Mouse (Mus musculus) embryonic facial prominence, embryonic 10.5 days (tissue): ENCODE measurements around the gene Rcan2. TPM values are rescaled to one million over a fixed set of nuclear protein-coding genes. Genes with fewer than 3 reads are reported as not detected.
A peak's percentile ranks its signal among the peaks of the same experiment; 100 is the strongest.

Experiments
- DNase-seq: peaks from one replicate; pipeline ENCODE4 v3.0.0-alpha.2; 2017; ENCODE audit warnings: low spot score
- H3K27ac ChIP-seq: fragments of 300-500 bp; sonication (generic); replicated peaks from 2 replicates; pipeline ENCODE4 v1.5.1; 2016; ENCODE audit warnings: mild to moderate bottlenecking
- H3K27me3 ChIP-seq: fragments of 300-500 bp; sonication (generic); replicated peaks from 2 replicates; pipeline ENCODE4 v1.6.1; 2016; ENCODE audit warnings: low read depth, mild to moderate bottlenecking; ENCODE audit not compliant: poor library complexity, severe bottlenecking
- H3K36me3 ChIP-seq: fragments of 300-500 bp; sonication (generic); replicated peaks from 2 replicates; pipeline ENCODE4 v1.6.1; 2016; ENCODE audit warnings: mild to moderate bottlenecking, moderate library complexity
- H3K4me1 ChIP-seq: fragments of 300-500 bp; sonication (generic); 2 replicates; pipeline ENCODE4 v1.6.1; 2016
- H3K4me3 ChIP-seq: fragments of 300-500 bp; sonication (generic); 2 replicates; pipeline ENCODE4 v1.5.1; 2016; ENCODE audit warnings: mild to moderate bottlenecking, moderate library complexity
- H3K9me3 ChIP-seq: fragments of 300-500 bp; sonication (generic); 2 replicates; pipeline ENCODE4 v1.6.1; 2016; ENCODE audit warnings: mild to moderate bottlenecking
- WGBS: fragments of 180-500 bp; shearing (Covaris S2); methylation state at CpG from one replicate; pipeline ENCODE4 v1.1.7; 2016; 5-methylcytosine and 5-hydroxymethylcytosine counted together
- polyA plus RNA-seq: library from polyadenylated mRNA; unstranded; fragments of >200 nt; fragmentation: Nextera tagmentation; extraction: Ambion mirVana; gene quantifications from 2 replicates; pipeline ENCODE4 v1.2.1, GENCODE M21; 2016

Rcan2 gene
- polyA plus RNA-seq, 1 experiment from 2014 or later: 3.2 TPM

DNA sequence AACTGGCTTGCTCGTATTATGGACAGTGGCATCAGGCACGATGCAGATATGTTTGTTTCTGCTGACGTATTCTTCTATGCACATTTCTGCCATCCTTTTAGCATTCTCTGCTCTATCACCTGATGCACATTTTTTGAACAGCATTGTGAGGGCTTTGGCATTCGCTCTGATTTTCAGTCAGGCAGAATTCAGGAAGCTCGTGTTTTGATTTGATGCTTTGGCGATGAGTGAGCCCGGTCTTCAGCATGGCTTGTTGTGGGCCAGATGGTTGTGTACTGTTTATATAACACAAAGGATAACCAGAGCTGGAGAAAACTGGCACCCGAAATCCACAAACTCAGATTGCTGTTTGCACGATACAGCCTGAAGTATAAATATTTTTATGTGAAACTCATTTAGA, 39.1 kb downstream of the Rcan2 start:
- no peak for DNase-seq
- Histone ChIP-seq H3K36me3 (no peaks in the 10 kb centered on the region), H3K27me3 (no peaks in the 10 kb centered on the region), H3K4me3 (no peak overlapping the region), H3K9me3 (no peaks in the 10 kb centered on the region), H3K27ac (no peak overlapping the region), H3K4me1 (no peaks in the 10 kb centered on the region)
- 85% methylated on average over 9 of the region's 9 CpGs for WGBS

- Histone ChIP-seq H3K27ac (no peak overlapping the region), H3K4me3 (no peak overlapping the region), H3K27me3 (no peaks in the 10 kb centered on the region), H3K9me3 (no peaks in the 10 kb centered on the region), H3K4me1 (no peaks in the 10 kb centered on the region), H3K36me3 (no peaks in the 10 kb centered on the region)
- no peak for DNase-seq
- WGBS: 85% methylated on average over 2 of the region's 2 CpGs
Measured at GRCm38 (mm10) chr17:43846714-43847113, 45.6 kb downstream of the Rcan2 start.

- H3K9me3 ChIP-seq: no peaks in the 10 kb centered on the region
- H3K4me1 ChIP-seq: no peaks in the 10 kb centered on the region
- H3K4me3 ChIP-seq: no peak overlapping the region
- WGBS: 80% methylated on average over 3 of the region's 3 CpGs
- no peak for DNase-seq
- H3K27me3 ChIP-seq: no peaks in the 10 kb centered on the region
- no peak overlapping the region for H3K27ac ChIP-seq
- H3K36me3 ChIP-seq: no peaks in the 10 kb centered on the region
Measured at GRCm38 (mm10) chr17:43848903-43849302, 47.8 kb downstream of the Rcan2 start.

- H3K4me1 ChIP-seq: no peaks in the 10 kb centered on the region
- 85% methylated on average over 5 of the region's 5 CpGs for WGBS
Measured at GRCm38 (mm10) chr17:43855132-43855531, 54.0 kb downstream of the Rcan2 start.

DNA sequence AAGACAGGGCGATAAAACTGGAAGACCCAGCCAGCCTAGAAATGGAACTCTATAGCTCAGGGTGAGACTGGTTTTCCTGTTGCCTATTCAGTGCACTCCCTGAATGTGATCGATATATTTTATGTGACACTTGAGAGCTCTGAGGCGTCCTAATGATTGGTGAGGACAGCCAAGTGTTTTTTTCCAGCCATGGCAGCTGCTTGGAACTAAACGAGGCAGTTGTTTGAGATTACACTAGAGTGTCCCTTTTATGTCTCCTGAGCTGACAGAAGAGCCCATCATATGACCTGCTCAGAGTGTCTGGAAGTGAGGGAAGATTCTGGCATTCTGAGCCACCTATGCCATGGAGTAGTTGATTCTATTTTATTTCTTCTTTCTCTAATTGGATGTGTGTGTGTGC, 54.9 kb downstream of the Rcan2 start:
- WGBS: 81% methylated on average over 4 of the region's 4 CpGs
- no peaks in the 10 kb centered on the region for H3K9me3 ChIP-seq
- no peak for DNase-seq
- no peaks in the 10 kb centered on the region for H3K36me3 ChIP-seq
- H3K4me1 ChIP-seq: no peaks in the 10 kb centered on the region
- H3K4me3 ChIP-seq: no peak overlapping the region
- no peak overlapping the region for H3K27ac ChIP-seq
- H3K27me3 ChIP-seq: no peaks in the 10 kb centered on the region

More at GRCm38 (mm10) chr17:43855132-43855531, 54.0 kb downstream of the Rcan2 start:
- Histone ChIP-seq H3K9me3 (no peaks in the 10 kb centered on the region), H3K27me3 (no peaks in the 10 kb centered on the region), H3K4me3 (no peak overlapping the region), H3K36me3 (no peaks in the 10 kb centered on the region), H3K27ac (no peak overlapping the region)
- DNase-seq: no peak

DNA sequence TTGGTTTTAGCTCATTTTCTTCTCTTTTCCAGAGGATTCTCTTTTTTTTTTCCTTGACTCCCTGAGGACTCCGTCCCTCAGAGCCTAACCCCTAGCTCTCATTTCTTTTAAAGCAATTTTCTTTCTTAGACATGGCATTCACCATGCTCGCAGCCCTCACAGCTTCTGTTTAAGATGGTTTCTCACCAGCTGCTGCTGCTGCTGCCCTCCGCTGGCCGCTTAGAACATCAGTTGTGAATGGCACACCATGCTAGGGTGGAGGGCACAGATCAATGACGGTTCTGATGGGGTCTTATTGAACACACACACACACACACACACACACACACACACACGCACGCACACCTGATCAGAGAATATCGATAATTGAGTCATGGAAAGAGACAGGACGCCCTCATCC, 67.7 kb downstream of the Rcan2 start:
- Histone ChIP-seq H3K9me3 (no peaks in the 10 kb centered on the region), H3K27me3 (no peaks in the 10 kb centered on the region), H3K36me3 (no peaks in the 10 kb centered on the region), H3K4me3 (no peak overlapping the region), H3K27ac (no peak overlapping the region), H3K4me1 (no peaks in the 10 kb centered on the region)
- WGBS: 88% methylated on average over 9 of the region's 9 CpGs
- no peak for DNase-seq

- no peaks in the 10 kb centered on the region for H3K27me3 ChIP-seq
- WGBS: 26% methylated on average over 5 of the region's 5 CpGs
- no peaks in the 10 kb centered on the region for H3K4me1 ChIP-seq
- H3K27ac ChIP-seq: no peak overlapping the region
- H3K9me3 ChIP-seq: no peaks in the 10 kb centered on the region
- DNase-seq: peak; percentile 77
- no peak overlapping the region for H3K4me3 ChIP-seq
- no peaks in the 10 kb centered on the region for H3K36me3 ChIP-seq
Measured at GRCm38 (mm10) chr17:43869677-43870076, 68.5 kb downstream of the Rcan2 start.

DNA sequence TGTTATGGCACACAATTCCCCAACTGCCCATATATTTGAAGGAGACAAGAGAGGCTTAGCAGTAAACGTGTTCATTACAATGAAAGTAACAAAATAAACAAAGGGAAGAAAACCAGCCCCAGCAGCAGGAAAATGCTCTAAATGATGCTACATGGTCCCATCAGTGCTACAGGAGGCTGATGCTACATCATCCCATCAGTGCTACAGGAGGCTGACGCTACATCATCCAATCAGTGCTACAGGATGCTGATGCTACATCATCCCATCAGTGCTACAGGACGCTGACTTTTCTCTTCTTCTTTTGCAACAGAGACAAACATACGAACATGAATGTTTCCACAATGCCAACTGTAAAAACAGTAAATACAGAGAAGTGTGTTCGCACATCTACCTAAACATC, 73.3 kb downstream of the Rcan2 start:
- WGBS: 87% methylated on average over 5 of the region's 5 CpGs
- DNase-seq: no peak
- no peaks in the 10 kb centered on the region for H3K4me1 ChIP-seq
- no peak overlapping the region for H3K4me3 ChIP-seq
- no peaks in the 10 kb centered on the region for H3K36me3 ChIP-seq
- no peak overlapping the region for H3K27ac ChIP-seq
- H3K27me3 ChIP-seq: no peaks in the 10 kb centered on the region
- no peaks in the 10 kb centered on the region for H3K9me3 ChIP-seq

GRCm38 (mm10) chr17:43877425-43877824, 76.3 kb downstream of the Rcan2 start:
- H3K4me3 ChIP-seq: no peak overlapping the region
- 61% methylated on average over 2 of the region's 2 CpGs for WGBS
- no peaks in the 10 kb centered on the region for H3K27me3 ChIP-seq
- H3K27ac ChIP-seq: no peak overlapping the region
- H3K36me3 ChIP-seq: no peaks in the 10 kb centered on the region
- H3K9me3 ChIP-seq: no peaks in the 10 kb centered on the region
- H3K4me1 ChIP-seq: no peaks in the 10 kb centered on the region
- DNase-seq: no peak

GRCm38 (mm10) chr17:43883016-43883415, 81.9 kb downstream of the Rcan2 start:
- no peaks in the 10 kb centered on the region for H3K4me1 ChIP-seq
- 33% methylated on average over 1 of the region's 1 CpGs for WGBS
- H3K4me3 ChIP-seq: no peak overlapping the region
- H3K36me3 ChIP-seq: no peaks in the 10 kb centered on the region
- H3K9me3 ChIP-seq: no peaks in the 10 kb centered on the region
- no peak overlapping the region for H3K27ac ChIP-seq
- H3K27me3 ChIP-seq: no peaks in the 10 kb centered on the region
- no peak for DNase-seq

- Histone ChIP-seq H3K36me3 (no peaks in the 10 kb centered on the region), H3K9me3 (no peaks in the 10 kb centered on the region), H3K4me3 (no peak overlapping the region), H3K4me1 (no peaks in the 10 kb centered on the region), H3K27ac (no peak overlapping the region), H3K27me3 (no peaks in the 10 kb centered on the region)
- 82% methylated on average over 7 of the region's 7 CpGs for WGBS
- DNase-seq: no peak
Measured at GRCm38 (mm10) chr17:43886262-43886661, 85.1 kb downstream of the Rcan2 start.

- DNase-seq: no peak
- no peaks in the 10 kb centered on the region for H3K4me1 ChIP-seq
- H3K36me3 ChIP-seq: no peaks in the 10 kb centered on the region
- WGBS: 85% methylated on average over 7 of the region's 7 CpGs
- no peak overlapping the region for H3K4me3 ChIP-seq
- H3K27me3 ChIP-seq: no peaks in the 10 kb centered on the region
- no peaks in the 10 kb centered on the region for H3K9me3 ChIP-seq
- H3K27ac ChIP-seq: no peak overlapping the region
Measured at GRCm38 (mm10) chr17:43887931-43888330, 86.8 kb downstream of the Rcan2 start.

GRCm38 (mm10) chr17:43897346-43897745, 96.2 kb downstream of the Rcan2 start:
- no peaks in the 10 kb centered on the region for H3K36me3 ChIP-seq
- no peaks in the 10 kb centered on the region for H3K9me3 ChIP-seq
- H3K27me3 ChIP-seq: no peaks in the 10 kb centered on the region
- no peak overlapping the region for H3K27ac ChIP-seq
- H3K4me1 ChIP-seq: no peaks in the 10 kb centered on the region
- H3K4me3 ChIP-seq: no peak overlapping the region
- DNase-seq: no peak
- 85% methylated on average over 4 of the region's 4 CpGs for WGBS
